Mouse (Mus musculus) heart, embryonic 14.5 days (tissue): ENCODE data around the gene Wfdc3. TPM values are rescaled to one million over a fixed set of nuclear protein-coding genes. Genes with fewer than 3 reads are reported as not detected.
"Not testable (repeated sequence)": the region's sequence is repeated elsewhere in the genome, so short reads cannot be mapped to it uniquely, and the experiment has no call there.

Experiments
- ATAC-seq: fragments of 200-750 bp; cut with Nextera tagmentation; 2 replicates; pipeline ENCODE4 v1.8.0; 2017; ENCODE audit warnings: low read depth, moderate TSS enrichment; ENCODE audit not compliant: insufficient number of reproducible peaks, insufficient read depth, low FRiP score
- H3K27ac ChIP-seq, 2 experiments: fragments of 200-500 bp in 1 of 2; fragments of 300-500 bp in 1 of 2; sonication (generic) in 1 of 2; replicated peaks in 1 of 2; 2 replicates each; pipeline ENCODE4 v1.5.1; 2012 to 2014; ENCODE audit warnings: low read depth in 2 of 2, low read length in 2 of 2, control low read depth in 1 of 2, mild to moderate bottlenecking in 1 of 2, mixed read lengths in 1 of 2; ENCODE audit not compliant: control insufficient read depth in 1 of 2, insufficient read depth in 1 of 2
- H3K27me3 ChIP-seq: fragments of 300-500 bp; sonication (generic); 2 replicates; pipeline ENCODE4 v1.6.1; 2014; ENCODE audit warnings: mild to moderate bottlenecking, low read length, control low read depth; ENCODE audit not compliant: control insufficient read depth, insufficient read depth
- H3K36me3 ChIP-seq: fragments of 300-500 bp; sonication (generic); 2 replicates; pipeline ENCODE4 v1.6.1; 2014; ENCODE audit warnings: mild to moderate bottlenecking, control low read depth, low read length, mixed read lengths; ENCODE audit not compliant: control insufficient read depth, insufficient read depth
- H3K4me1 ChIP-seq, 2 experiments: fragments of 200-500 bp in 1 of 2; fragments of 300-500 bp in 1 of 2; sonication (generic) in 1 of 2; 2 replicates each; pipeline ENCODE4 v1.6.1; 2012 to 2014; ENCODE audit warnings: low read length in 2 of 2, control low read depth in 1 of 2, mixed read lengths in 1 of 2; ENCODE audit not compliant: control insufficient read depth in 2 of 2, insufficient read depth in 2 of 2
- H3K4me2 ChIP-seq: fragments of 300-500 bp; sonication (generic); 2 replicates; pipeline ENCODE4 v1.6.1; 2014; ENCODE audit warnings: mild to moderate bottlenecking, low read length
- H3K4me3 ChIP-seq, 2 experiments: fragments of 200-500 bp in 1 of 2; fragments of 300-500 bp in 1 of 2; sonication (generic) in 1 of 2; 2 replicates each; pipeline ENCODE4 v1.5.1; 2012 to 2014; ENCODE audit warnings: low read length in 2 of 2, mild to moderate bottlenecking in 2 of 2, control low read depth in 1 of 2, low read depth in 1 of 2, moderate library complexity in 1 of 2; ENCODE audit not compliant: control insufficient read depth in 1 of 2, insufficient read depth in 1 of 2
- H3K9ac ChIP-seq: fragments of 300-500 bp; sonication (generic); 2 replicates; pipeline ENCODE4 v1.6.1; 2014; ENCODE audit warnings: mild to moderate bottlenecking, low read length
- H3K9me3 ChIP-seq: fragments of 300-500 bp; sonication (generic); 2 replicates; pipeline ENCODE4 v1.6.1; 2016; ENCODE audit warnings: low read length, control low read depth; ENCODE audit not compliant: control insufficient read depth
- WGBS: fragments of 180-500 bp; shearing (Covaris S2); extraction: QIAGEN DNeasy Blood & Tissue Kit; methylation state at CpG from one replicate; pipeline ENCODE4 v1.1.7; 2014; 5-methylcytosine and 5-hydroxymethylcytosine counted together
- polyA plus RNA-seq: library from polyadenylated mRNA; unstranded; fragments of >200 nt; fragmentation: Nextera tagmentation; extraction: Ambion mirVana; gene quantifications from 2 replicates; pipeline ENCODE4 v1.2.1, GENCODE M21; 2014

Gene Wfdc3
- polyA plus RNA-seq, 1 experiment from 2014 or later, result 0.51 TPM

DNA sequence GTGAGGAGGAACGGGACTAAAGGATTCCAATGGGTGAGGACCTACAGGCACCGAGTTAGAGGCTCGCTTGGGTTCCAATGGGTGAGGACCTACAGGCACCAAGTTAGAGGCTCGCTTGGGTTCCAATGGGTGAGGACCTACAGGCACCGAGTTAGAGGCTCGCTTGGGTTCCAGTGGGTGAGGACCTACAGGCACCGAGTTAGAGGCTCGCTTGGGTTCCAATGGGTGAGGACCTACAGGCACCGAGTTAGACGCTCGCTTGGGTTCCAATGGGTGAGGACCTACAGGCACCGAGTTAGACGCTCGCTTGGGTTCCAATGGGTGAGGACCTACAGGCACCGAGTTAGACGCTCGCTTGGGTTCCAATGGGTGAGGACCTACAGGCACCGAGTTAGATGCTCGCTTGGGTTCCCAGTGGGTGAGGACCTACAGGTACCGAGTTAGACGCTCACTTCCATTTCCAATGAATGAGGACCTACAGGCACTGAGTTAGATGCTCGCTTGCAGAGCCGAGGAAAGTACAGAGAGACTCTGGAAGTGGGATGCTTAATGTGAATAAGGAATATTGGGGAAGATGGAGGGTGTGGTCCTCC is 29.4 kb downstream of the Wfdc3 start:
- H3K4me2 ChIP-seq, H3K4me3 ChIP-seq, H3K27ac ChIP-seq, H3K27me3 ChIP-seq, H3K4me1 ChIP-seq, ATAC-seq, H3K9me3 ChIP-seq, H3K9ac ChIP-seq, H3K36me3 ChIP-seq: not testable (repeated sequence)
- WGBS, result 83% methylated on average over 21 of the region's 23 CpGs

DNA sequence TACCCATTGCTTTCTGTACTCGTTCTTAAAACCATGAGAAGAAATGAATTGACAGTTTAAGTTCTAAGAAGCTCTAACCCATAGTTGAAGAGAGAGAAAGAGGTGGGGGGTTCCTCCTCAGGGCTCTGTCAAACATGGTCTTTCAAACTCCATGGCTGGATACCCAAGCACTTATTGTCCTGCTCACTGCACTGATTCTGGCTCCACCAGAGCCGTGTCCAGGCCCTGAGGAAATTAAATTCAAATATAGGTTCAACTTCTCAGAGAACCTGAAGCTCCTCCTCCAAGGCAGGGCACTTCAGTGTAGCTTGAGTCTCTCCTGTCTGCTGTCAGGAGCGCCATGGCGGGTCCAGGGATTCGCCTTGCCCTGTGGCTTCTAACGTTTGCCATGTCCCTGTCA is 30.7 kb downstream of the Wfdc3 start, which contains the start of gene Spint5:
Gene Spint5, plus strand, starts transcription at position 301 of the 400 bp plus-strand sequence.
- Histone ChIP-seq H3K4me3 (no peak within 1 kb of the TSS), H3K4me2 (no peak within 1 kb of the TSS), H3K27ac (no peak within 1 kb of the TSS), H3K9ac (no peak within 1 kb of the TSS), H3K36me3 (no peaks in the 10 kb centered on the region), H3K4me1 (no peaks in the 10 kb centered on the region), H3K9me3 (no peaks in the 10 kb centered on the region), H3K27me3 (no peaks in the 10 kb centered on the region)
- ATAC-seq, result no peak
- WGBS, result 69% methylated on average over 6 of the region's 6 CpGs

- ATAC-seq, result no peak
- no peak overlapping the region for H3K27ac ChIP-seq
- 87% methylated on average over 14 of the region's 14 CpGs for WGBS
- H3K27me3 ChIP-seq, result no peaks in the 10 kb centered on the region
- no peak overlapping the region for H3K4me2 ChIP-seq
- H3K36me3 ChIP-seq, result no peaks in the 10 kb centered on the region
- no peaks in the 10 kb centered on the region for H3K9me3 ChIP-seq
- no peak overlapping the region for H3K9ac ChIP-seq
- H3K4me3 ChIP-seq, result no peak overlapping the region
- no peaks in the 10 kb centered on the region for H3K4me1 ChIP-seq
Measured at GRCm38 (mm10) chr2:164705991-164706390, 39.7 kb downstream of the Wfdc3 start.

DNA sequence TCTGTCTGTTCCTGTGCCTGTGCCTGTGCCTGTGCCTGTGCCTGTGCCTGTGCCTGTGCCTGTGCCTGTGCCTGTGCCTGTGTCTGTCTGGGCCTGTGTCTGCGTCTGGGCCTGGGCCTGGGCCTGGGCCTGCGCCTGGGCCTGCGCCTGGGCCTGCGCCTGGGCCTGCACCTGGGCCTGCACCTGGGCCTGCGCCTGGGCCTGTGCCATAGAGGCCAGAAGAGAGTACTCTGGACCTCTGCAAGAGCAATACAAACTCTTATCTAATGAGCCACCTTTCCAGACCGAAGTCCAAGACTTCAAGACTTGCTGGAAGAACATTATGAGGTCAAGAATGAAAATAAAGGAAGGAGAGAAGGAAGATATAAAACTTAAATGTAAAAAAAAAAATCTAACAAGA is 40.4 kb downstream of the Wfdc3 start:
- no peaks in the 10 kb centered on the region for H3K4me1 ChIP-seq
- H3K27ac ChIP-seq, result no peak overlapping the region
- no peaks in the 10 kb centered on the region for H3K27me3 ChIP-seq
- no peak overlapping the region for H3K9ac ChIP-seq
- no peaks in the 10 kb centered on the region for H3K9me3 ChIP-seq
- no peak overlapping the region for H3K4me2 ChIP-seq
- 89% methylated on average over 6 of the region's 6 CpGs for WGBS
- ATAC-seq, result no peak
- no peaks in the 10 kb centered on the region for H3K36me3 ChIP-seq
- H3K4me3 ChIP-seq, result no peak overlapping the region

DNA sequence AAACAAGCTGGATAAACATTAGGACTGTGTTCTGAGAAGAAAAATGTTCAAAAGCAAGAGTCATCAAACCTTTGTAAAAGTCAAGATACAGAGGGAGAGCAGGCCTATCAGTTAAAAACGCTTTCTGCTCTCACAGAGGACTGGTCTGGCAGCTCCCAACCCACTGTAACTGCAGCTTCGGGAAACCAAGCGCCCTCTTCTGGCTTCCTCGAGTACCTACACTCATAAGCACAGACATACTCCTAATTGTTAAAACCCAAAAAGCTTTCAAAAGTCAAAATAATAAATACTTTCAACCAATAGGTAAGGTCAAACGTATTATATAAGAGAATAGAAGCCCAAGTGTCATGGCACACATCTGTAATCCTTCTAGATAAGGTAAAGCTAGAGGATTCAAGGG is 41.5 kb downstream of the Wfdc3 start:
- H3K4me2 ChIP-seq, result no peak overlapping the region
- H3K27ac ChIP-seq, result no peak overlapping the region
- 65% methylated on average over 5 of the region's 5 CpGs for WGBS
- no peaks in the 10 kb centered on the region for H3K9me3 ChIP-seq
- no peaks in the 10 kb centered on the region for H3K27me3 ChIP-seq
- no peaks in the 10 kb centered on the region for H3K36me3 ChIP-seq
- no peak overlapping the region for H3K9ac ChIP-seq
- no peaks in the 10 kb centered on the region; a peak in 1 of 4 replicates for H3K4me1 ChIP-seq
- no peak overlapping the region for H3K4me3 ChIP-seq
- no peak for ATAC-seq

DNA sequence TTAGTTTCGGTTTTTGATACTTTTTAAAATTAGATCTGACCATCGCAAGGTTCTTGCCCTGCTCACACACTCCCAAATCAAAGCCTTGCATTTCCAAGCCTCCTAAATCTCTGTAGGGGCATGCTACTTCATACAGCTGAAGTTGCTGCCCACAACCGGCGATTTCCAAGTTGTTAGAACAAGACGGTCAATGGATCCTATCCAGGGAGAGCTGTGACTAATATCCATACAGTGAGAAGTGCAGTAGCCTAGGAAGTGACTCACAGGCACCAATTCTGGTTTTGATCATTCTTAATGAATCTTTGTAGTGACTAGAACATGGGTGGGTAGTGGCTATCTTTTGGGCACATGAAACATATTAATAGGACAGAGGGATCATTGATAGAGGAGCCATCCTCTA is 44.0 kb downstream of the Wfdc3 start:
- Histone ChIP-seq H3K27ac (no peak overlapping the region), H3K9me3 (no peaks in the 10 kb centered on the region), H3K27me3 (no peaks in the 10 kb centered on the region), H3K4me3 (no peak overlapping the region), H3K9ac (no peak overlapping the region), H3K4me1 (no peaks in the 10 kb centered on the region; a peak in 1 of 4 replicates), H3K4me2 (no peak overlapping the region), H3K36me3 (no peaks in the 10 kb centered on the region)
- 81% methylated on average over 5 of the region's 5 CpGs for WGBS
- ATAC-seq, result no peak

- Histone ChIP-seq H3K36me3 (no peaks in the 10 kb centered on the region), H3K4me3 (no peak overlapping the region), H3K9ac (no peak overlapping the region), H3K4me1 (no peaks in the 10 kb centered on the region; a peak in 1 of 4 replicates), H3K27ac (no peak overlapping the region), H3K9me3 (no peaks in the 10 kb centered on the region), H3K27me3 (no peaks in the 10 kb centered on the region), H3K4me2 (no peak overlapping the region)
- 72% methylated on average over 5 of the region's 5 CpGs for WGBS
- no peak for ATAC-seq
Measured at GRCm38 (mm10) chr2:164700959-164701358, 44.8 kb downstream of the Wfdc3 start.

- no peak within 1 kb of the TSS for H3K4me3 ChIP-seq
- no peak within 1 kb of the TSS for H3K9ac ChIP-seq
- H3K27me3 ChIP-seq, result no peaks in the 10 kb centered on the region
- WGBS, result 74% methylated on average over 4 of the region's 4 CpGs
- H3K4me2 ChIP-seq, result no peak within 1 kb of the TSS
- no peak for ATAC-seq
- H3K4me1 ChIP-seq, result no peaks in the 10 kb centered on the region; a peak in 1 of 4 replicates
- H3K36me3 ChIP-seq, result no peaks in the 10 kb centered on the region
- no peaks in the 10 kb centered on the region for H3K9me3 ChIP-seq
- no peak within 1 kb of the TSS for H3K27ac ChIP-seq
Measured at GRCm38 (mm10) chr2:164698201-164698600, 47.5 kb downstream of the Wfdc3 start, which contains the start of gene Spint4. Gene Spint4 (plus strand): TSS chr2:164698501.
